Mouse (Mus musculus) embryonic facial prominence, embryonic 12.5 days (tissue): ENCODE results near the gene Fbxo42. TPM values are rescaled to one million over a fixed set of nuclear protein-coding genes. Genes with fewer than 3 reads are reported as not detected.

Experiments
- ATAC-seq: fragments of 200-750 bp; cut with Nextera tagmentation; 2 replicates; pipeline ENCODE4 v1.8.0; 2017; ENCODE audit not compliant: insufficient number of reproducible peaks, insufficient read depth, low FRiP score, low TSS enrichment
- H3K27ac ChIP-seq: fragments of 300-500 bp; sonication (generic); 2 replicates; pipeline ENCODE4 v1.5.1; 2016; ENCODE audit warnings: mild to moderate bottlenecking
- H3K27me3 ChIP-seq: fragments of 300-500 bp; sonication (generic); 2 replicates; pipeline ENCODE4 v1.6.1; 2016; ENCODE audit warnings: mild to moderate bottlenecking, moderate library complexity
- H3K36me3 ChIP-seq: fragments of 300-500 bp; sonication (generic); 2 replicates; pipeline ENCODE4 v1.6.1; 2016; ENCODE audit warnings: mild to moderate bottlenecking
- H3K4me1 ChIP-seq: fragments of 300-500 bp; sonication (generic); 2 replicates; pipeline ENCODE4 v1.6.1; 2016
- H3K4me2 ChIP-seq: fragments of 300-500 bp; sonication (generic); replicated peaks from 2 replicates; pipeline ENCODE4 v1.6.1; 2016; ENCODE audit warnings: mild to moderate bottlenecking, moderate library complexity
- H3K4me3 ChIP-seq: fragments of 300-500 bp; sonication (generic); 2 replicates; pipeline ENCODE4 v1.5.1; 2016; ENCODE audit warnings: mild to moderate bottlenecking
- H3K9ac ChIP-seq: fragments of 300-500 bp; sonication (generic); 2 replicates; pipeline ENCODE4 v1.6.1; 2016; ENCODE audit warnings: mild to moderate bottlenecking, moderate library complexity
- H3K9me3 ChIP-seq: fragments of 300-500 bp; sonication (generic); 2 replicates; pipeline ENCODE4 v1.6.1; 2016; ENCODE audit warnings: mild to moderate bottlenecking, moderate library complexity
- WGBS: fragments of 180-500 bp; shearing (Covaris S2); methylation state at CpG from one replicate; pipeline ENCODE4 v1.1.7; 2016; 5-methylcytosine and 5-hydroxymethylcytosine counted together
- polyA plus RNA-seq: library from polyadenylated mRNA; unstranded; fragments of >200 nt; fragmentation: Nextera tagmentation; extraction: Ambion mirVana; gene quantifications from 2 replicates; pipeline ENCODE4 v1.2.1, GENCODE M21; 2016

Fbxo42 gene
- polyA plus RNA-seq, 1 experiment from 2014 or later: 31.6 TPM

GRCm38 (mm10) chr4:141158609-141159008 is 10.9 kb downstream of the Fbxo42 start:
- WGBS: 85% methylated on average over 2 of the region's 2 CpGs

GRCm38 (mm10) chr4:141159093-141159492 is 11.4 kb downstream of the Fbxo42 start:
- 0 out of 2 replicates have a peak, but pooled peaks have one; percentile 28 for ATAC-seq
- H3K27ac ChIP-seq: peak overlapping the region; percentile 64; the same call in 1 of the 2 replicates
- no peaks in the 10 kb centered on the region for H3K36me3 ChIP-seq
- H3K4me1 ChIP-seq: peaks cover 27% of the 10 kb centered on the region
- no peak overlapping the region for H3K4me3 ChIP-seq
- H3K9me3 ChIP-seq: no peaks in the 10 kb centered on the region
- no peak overlapping the region for H3K9ac ChIP-seq
- no peak overlapping the region for H3K4me2 ChIP-seq
- H3K27me3 ChIP-seq: no peaks in the 10 kb centered on the region
- WGBS: 46% methylated on average over 11 of the region's 11 CpGs

More at GRCm38 (mm10) chr4:141158609-141159008, 10.9 kb downstream of the Fbxo42 start:
- Histone ChIP-seq H3K4me2 (no peak overlapping the region), H3K9ac (no peak overlapping the region), H3K27ac (no peak overlapping the region), H3K4me3 (no peak overlapping the region), H3K36me3 (no peaks in the 10 kb centered on the region), H3K27me3 (no peaks in the 10 kb centered on the region), H3K9me3 (no peaks in the 10 kb centered on the region), H3K4me1 (peaks cover 27% of the 10 kb centered on the region)
- ATAC-seq: no peak

- ATAC-seq: no peak
- WGBS: 32% methylated on average over 5 of the region's 5 CpGs
- Histone ChIP-seq H3K27ac (peak overlapping the region; percentile 64), H3K36me3 (no peaks in the 10 kb centered on the region), H3K27me3 (no peaks in the 10 kb centered on the region), H3K9me3 (no peaks in the 10 kb centered on the region), H3K4me3 (no peak overlapping the region), H3K4me1 (peaks cover 27% of the 10 kb centered on the region), H3K4me2 (no peak overlapping the region), H3K9ac (no peak overlapping the region)
These were observed 12.0 kb downstream of the Fbxo42 start for GRCm38 (mm10) chr4:141159666-141160065.

GRCm38 (mm10) chr4:141160193-141160592 is 12.5 kb downstream of the Fbxo42 start:
- no peak overlapping the region for H3K27ac ChIP-seq
- H3K27me3 ChIP-seq: no peaks in the 10 kb centered on the region
- no peak overlapping the region for H3K4me3 ChIP-seq
- no peaks in the 10 kb centered on the region for H3K9me3 ChIP-seq
- peaks cover 27% of the 10 kb centered on the region for H3K4me1 ChIP-seq
- WGBS: 81% methylated on average over 4 of the region's 4 CpGs
- H3K9ac ChIP-seq: no peak overlapping the region
- ATAC-seq: no peak
- H3K4me2 ChIP-seq: no peak overlapping the region
- H3K36me3 ChIP-seq: no peaks in the 10 kb centered on the region

- ATAC-seq: no peak
- H3K9me3 ChIP-seq: no peaks in the 10 kb centered on the region
- no peaks in the 10 kb centered on the region for H3K36me3 ChIP-seq
- H3K4me1 ChIP-seq: peaks cover 23% of the 10 kb centered on the region
- H3K4me2 ChIP-seq: no peak overlapping the region
- no peaks in the 10 kb centered on the region for H3K27me3 ChIP-seq
- no peak overlapping the region for H3K9ac ChIP-seq
- WGBS: 89% methylated on average over 6 of the region's 6 CpGs
- H3K27ac ChIP-seq: no peak overlapping the region
- H3K4me3 ChIP-seq: no peak overlapping the region
These were observed 14.0 kb downstream of the Fbxo42 start for GRCm38 (mm10) chr4:141161699-141162208.

- Histone ChIP-seq H3K9ac (no peak overlapping the region), H3K4me1 (peaks cover 15% of the 10 kb centered on the region), H3K4me3 (no peak overlapping the region), H3K9me3 (no peaks in the 10 kb centered on the region), H3K27ac (no peak overlapping the region), H3K36me3 (peaks cover 10% of the 10 kb centered on the region), H3K27me3 (no peaks in the 10 kb centered on the region), H3K4me2 (no peak overlapping the region)
- WGBS: 87% methylated on average over 5 of the region's 5 CpGs
- no peak for ATAC-seq
These were observed 16.0 kb downstream of the Fbxo42 start for GRCm38 (mm10) chr4:141163729-141164128.

GRCm38 (mm10) chr4:141165744-141166292 is 18.1 kb downstream of the Fbxo42 start:
- ATAC-seq: no peak
- H3K4me1 ChIP-seq: no peaks in the 10 kb centered on the region
- no peak overlapping the region for H3K4me2 ChIP-seq
- H3K27ac ChIP-seq: no peak overlapping the region
- no peak overlapping the region for H3K4me3 ChIP-seq
- 89% methylated on average over 8 of the region's 8 CpGs for WGBS
- H3K27me3 ChIP-seq: no peaks in the 10 kb centered on the region
- H3K9me3 ChIP-seq: no peaks in the 10 kb centered on the region
- H3K9ac ChIP-seq: no peak overlapping the region
- H3K36me3 ChIP-seq: peaks cover 25% of the 10 kb centered on the region

GRCm38 (mm10) chr4:141167156-141167555 is 19.4 kb downstream of the Fbxo42 start:
- WGBS: 90% methylated on average over 3 of the region's 3 CpGs
- H3K9ac ChIP-seq: no peak overlapping the region
- H3K4me2 ChIP-seq: no peak overlapping the region
- H3K4me1 ChIP-seq: no peaks in the 10 kb centered on the region
- no peak for ATAC-seq
- H3K36me3 ChIP-seq: peaks cover 39% of the 10 kb centered on the region
- H3K27ac ChIP-seq: no peak overlapping the region
- no peaks in the 10 kb centered on the region for H3K9me3 ChIP-seq
- H3K4me3 ChIP-seq: no peak overlapping the region
- H3K27me3 ChIP-seq: no peaks in the 10 kb centered on the region

GRCm38 (mm10) chr4:141172121-141172520 is 24.4 kb downstream of the Fbxo42 start:
- no peak for ATAC-seq
- Histone ChIP-seq H3K9me3 (no peaks in the 10 kb centered on the region), H3K4me2 (no peak overlapping the region), H3K27ac (no peak overlapping the region), H3K4me3 (no peak overlapping the region), H3K9ac (no peak overlapping the region), H3K4me1 (no peaks in the 10 kb centered on the region), H3K27me3 (no peaks in the 10 kb centered on the region), H3K36me3 (peaks cover 61% of the 10 kb centered on the region)
- WGBS: 90% methylated on average over 8 of the region's 8 CpGs

- Histone ChIP-seq H3K4me2 (no peak overlapping the region), H3K4me1 (no peaks in the 10 kb centered on the region), H3K36me3 (peaks cover 54% of the 10 kb centered on the region), H3K9ac (no peak overlapping the region), H3K9me3 (no peaks in the 10 kb centered on the region), H3K4me3 (no peak overlapping the region), H3K27ac (peak overlapping the region; percentile 23; the same call in 1 of the 2 replicates), H3K27me3 (no peaks in the 10 kb centered on the region)
- no peak for ATAC-seq
- WGBS: 60% methylated on average over 5 of the region's 5 CpGs
These were observed 28.1 kb downstream of the Fbxo42 start for GRCm38 (mm10) chr4:141175783-141176182.

- no peak overlapping the region for H3K4me2 ChIP-seq
- H3K9ac ChIP-seq: no peak overlapping the region
- no peaks in the 10 kb centered on the region for H3K4me1 ChIP-seq
- H3K9me3 ChIP-seq: no peaks in the 10 kb centered on the region
- WGBS: 83% methylated on average over 10 of the region's 10 CpGs
- H3K27ac ChIP-seq: peak overlapping the region; percentile 43; the same call in 1 of the 2 replicates
- no peak for ATAC-seq
- peaks cover 54% of the 10 kb centered on the region for H3K36me3 ChIP-seq
- H3K4me3 ChIP-seq: no peak overlapping the region
- no peaks in the 10 kb centered on the region for H3K27me3 ChIP-seq
These were observed 28.7 kb downstream of the Fbxo42 start for GRCm38 (mm10) chr4:141176328-141176838.

GRCm38 (mm10) chr4:141178500-141178899 is 30.8 kb downstream of the Fbxo42 start:
- no peak overlapping the region for H3K27ac ChIP-seq
- no peak overlapping the region for H3K9ac ChIP-seq
- WGBS: 77% methylated on average over 4 of the region's 4 CpGs
- H3K9me3 ChIP-seq: no peaks in the 10 kb centered on the region
- H3K4me3 ChIP-seq: no peak overlapping the region
- peaks cover 59% of the 10 kb centered on the region for H3K36me3 ChIP-seq
- H3K27me3 ChIP-seq: no peaks in the 10 kb centered on the region
- H3K4me2 ChIP-seq: no peak overlapping the region
- no peak for ATAC-seq
- H3K4me1 ChIP-seq: no peaks in the 10 kb centered on the region
